Mouse (Mus musculus) megakaryocyte, embryonic 14.5 days (primary cell): ENCODE results near the gene Hs3st3b1.

Experiments
- FLI1 ChIP-seq: IDR thresholded peaks from 2 replicates; pipeline ENCODE4 v1.6.1; 2012; ENCODE audit warnings: low read length, inconsistent platforms, mixed read lengths
- GATA1 ChIP-seq: IDR thresholded peaks from 3 replicates; pipeline ENCODE4 v1.6.1; 2012; ENCODE audit warnings: mixed read lengths, low read length, inconsistent platforms, borderline replicate concordance

GRCm38 (mm10) chr11:63922091-63922621 lies at the start of gene Hs3st3b1:
- no peak for TF ChIP-seq FLI1
- TF ChIP-seq GATA1, result no peak
